Mouse (Mus musculus) hindbrain, embryonic 14.5 days (tissue): ENCODE results near the gene Usp50. TPM values are rescaled to one million over a fixed set of nuclear protein-coding genes. Genes with fewer than 3 reads are reported as not detected.

Experiments
- ATAC-seq: fragments of 200-750 bp; cut with Nextera tagmentation; 2 replicates; pipeline ENCODE4 v1.8.0; 2017; ENCODE audit warnings: moderate number of reproducible peaks, mild to moderate bottlenecking, moderate TSS enrichment, moderate library complexity; ENCODE audit not compliant: low FRiP score
- DNase-seq: peaks from one replicate; pipeline ENCODE4 v3.0.0-alpha.2; 2015; ENCODE audit warnings: low spot score
- H3K27ac ChIP-seq: fragments of 300-500 bp; sonication (generic); 2 replicates; pipeline ENCODE4 v1.5.1; 2014; ENCODE audit warnings: mild to moderate bottlenecking, moderate library complexity
- H3K27me3 ChIP-seq: fragments of 300-500 bp; sonication (generic); 2 replicates; pipeline ENCODE4 v1.6.1; 2014; ENCODE audit warnings: mild to moderate bottlenecking, low read length, mixed read lengths; ENCODE audit not compliant: control insufficient read depth, insufficient read depth
- H3K36me3 ChIP-seq: fragments of 300-500 bp; sonication (generic); replicated peaks from 2 replicates; pipeline ENCODE4 v1.6.1; 2014; ENCODE audit not compliant: control insufficient read depth, insufficient read depth
- H3K4me1 ChIP-seq: fragments of 300-500 bp; sonication (generic); replicated peaks from 2 replicates; pipeline ENCODE4 v1.6.1; 2014; ENCODE audit warnings: antibody characterized with exemption, low read length, mixed read lengths; ENCODE audit not compliant: control insufficient read depth, insufficient read depth
- H3K4me2 ChIP-seq: fragments of 300-500 bp; sonication (generic); replicated peaks from 2 replicates; pipeline ENCODE4 v1.6.1; 2014; ENCODE audit warnings: mild to moderate bottlenecking, moderate library complexity
- H3K4me3 ChIP-seq: fragments of 300-500 bp; sonication (generic); replicated peaks from 2 replicates; pipeline ENCODE4 v1.5.1; 2014; ENCODE audit warnings: mild to moderate bottlenecking, low read length
- H3K9ac ChIP-seq: fragments of 300-500 bp; sonication (generic); 2 replicates; pipeline ENCODE4 v1.6.1; 2014
- H3K9me3 ChIP-seq: fragments of 300-500 bp; sonication (generic); 2 replicates; pipeline ENCODE4 v1.6.1; 2016; ENCODE audit warnings: low read length; ENCODE audit not compliant: control insufficient read depth
- WGBS: fragments of 180-500 bp; shearing (Covaris S2); extraction: QIAGEN DNeasy Blood & Tissue Kit; methylation state at CpG from one replicate; pipeline ENCODE4 v1.1.7; 2014; 5-methylcytosine and 5-hydroxymethylcytosine counted together
- polyA plus RNA-seq: library from polyadenylated mRNA; unstranded; fragments of >200 nt; fragmentation: Nextera tagmentation; extraction: Ambion mirVana; gene quantifications from 2 replicates; pipeline ENCODE4 v1.2.1, GENCODE M21; 2014

Gene Usp50
- polyA plus RNA-seq = 2.3 and 3.8 TPM in 2 replicates

- Histone ChIP-seq H3K4me3 (no peak within 1 kb of the TSS), H3K27me3 (no peaks in the 10 kb centered on the region), H3K4me2 (no peak within 1 kb of the TSS), H3K36me3 (no peaks in the 10 kb centered on the region), H3K9me3 (no peaks in the 10 kb centered on the region), H3K4me1 (no peaks in the 10 kb centered on the region), H3K9ac (no peak within 1 kb of the TSS), H3K27ac (no peak within 1 kb of the TSS)
- ATAC-seq (no peak), DNase-seq (no peak)
- 57% methylated on average over 4 of the region's 4 CpGs for WGBS
Measured at GRCm38 (mm10) chr2:126783370-126783769, at the start of gene Usp50. Gene Usp50, minus strand, starts transcription at chr2:126783470.

- H3K27me3 ChIP-seq = no peaks in the 10 kb centered on the region
- ATAC-seq (no peak), DNase-seq (no peak)
- H3K4me2 ChIP-seq = no peak overlapping the region
- H3K27ac ChIP-seq = no peak overlapping the region
- no peaks in the 10 kb centered on the region for H3K4me1 ChIP-seq
- H3K4me3 ChIP-seq = no peak overlapping the region
- H3K36me3 ChIP-seq = peaks cover 78% of the 10 kb centered on the region
- no peak overlapping the region for H3K9ac ChIP-seq
- no peaks in the 10 kb centered on the region for H3K9me3 ChIP-seq
- WGBS = 85% methylated on average over 2 of the region's 2 CpGs
Measured at GRCm38 (mm10) chr2:126817414-126817813, 34.1 kb upstream of the Usp50 start.

- Histone ChIP-seq H3K27me3 (no peaks in the 10 kb centered on the region), H3K4me1 (no peaks in the 10 kb centered on the region), H3K27ac (no peak overlapping the region), H3K4me3 (no peak overlapping the region), H3K9ac (no peak overlapping the region), H3K36me3 (peaks cover 82% of the 10 kb centered on the region), H3K4me2 (no peak overlapping the region), H3K9me3 (no peaks in the 10 kb centered on the region)
- WGBS = 96% methylated on average over 4 of the region's 4 CpGs
- ATAC-seq (no peak), DNase-seq (no peak)
Measured at GRCm38 (mm10) chr2:126816644-126817347, 33.5 kb upstream of the Usp50 start.

GRCm38 (mm10) chr2:126815822-126816221, 32.6 kb upstream of the Usp50 start:
- Histone ChIP-seq H3K9me3 (no peaks in the 10 kb centered on the region), H3K4me3 (no peak overlapping the region), H3K4me2 (no peak overlapping the region), H3K36me3 (peaks cover 83% of the 10 kb centered on the region), H3K9ac (no peak overlapping the region), H3K27me3 (no peaks in the 10 kb centered on the region), H3K4me1 (no peaks in the 10 kb centered on the region), H3K27ac (no peak overlapping the region)
- ATAC-seq (no peak), DNase-seq (no peak)
- WGBS = 32% methylated on average over 1 of the region's 1 CpGs

- no peaks in the 10 kb centered on the region for H3K27me3 ChIP-seq
- ATAC-seq (no peak), DNase-seq (no peak)
- H3K9me3 ChIP-seq = no peaks in the 10 kb centered on the region
- peaks cover 79% of the 10 kb centered on the region for H3K36me3 ChIP-seq
- H3K4me2 ChIP-seq = no peak overlapping the region
- no peak overlapping the region for H3K27ac ChIP-seq
- H3K4me1 ChIP-seq = no peaks in the 10 kb centered on the region
- no peak overlapping the region for H3K4me3 ChIP-seq
- WGBS = 96% methylated on average over 3 of the region's 3 CpGs
- H3K9ac ChIP-seq = no peak overlapping the region
Measured at GRCm38 (mm10) chr2:126801980-126802379, 18.7 kb upstream of the Usp50 start.

- Histone ChIP-seq H3K4me2 (no peak overlapping the region), H3K9me3 (no peaks in the 10 kb centered on the region), H3K27ac (no peak overlapping the region), H3K27me3 (no peaks in the 10 kb centered on the region), H3K4me3 (no peak overlapping the region), H3K9ac (no peak overlapping the region), H3K4me1 (no peaks in the 10 kb centered on the region), H3K36me3 (peaks cover 80% of the 10 kb centered on the region)
- ATAC-seq (no peak), DNase-seq (no peak)
- WGBS = 86% methylated on average over 5 of the region's 5 CpGs
Measured at GRCm38 (mm10) chr2:126798455-126798854, 15.2 kb upstream of the Usp50 start.

GRCm38 (mm10) chr2:126795708-126796107, 12.4 kb upstream of the Usp50 start:
- 94% methylated on average over 3 of the region's 3 CpGs for WGBS
- Histone ChIP-seq H3K4me1 (no peaks in the 10 kb centered on the region), H3K27ac (no peak overlapping the region), H3K27me3 (no peaks in the 10 kb centered on the region), H3K9me3 (no peaks in the 10 kb centered on the region), H3K36me3 (peaks cover 86% of the 10 kb centered on the region), H3K9ac (no peak overlapping the region), H3K4me3 (no peak overlapping the region), H3K4me2 (no peak overlapping the region)
- no peak for ATAC-seq
- no peak for DNase-seq

DNA sequence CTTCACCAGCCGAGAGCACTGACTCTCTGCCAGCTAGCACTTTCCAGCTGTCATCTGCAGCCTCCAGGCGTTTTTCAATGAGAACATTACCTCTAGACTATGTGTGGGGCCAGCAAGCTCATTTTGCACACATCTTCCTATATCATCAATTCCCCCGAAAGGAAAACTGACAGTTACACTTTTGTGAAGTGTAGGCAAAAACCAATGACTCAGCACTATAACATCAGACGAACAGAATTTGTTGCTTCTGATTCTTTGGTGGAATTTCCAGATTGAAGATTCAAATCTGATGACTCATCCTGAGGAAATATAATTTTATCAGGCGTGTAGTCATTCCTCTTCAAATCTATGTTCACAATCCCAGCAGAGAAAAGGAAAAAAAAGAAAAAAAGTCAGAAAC, 9.3 kb upstream of the Usp50 start:
- no peak overlapping the region for H3K27ac ChIP-seq
- 80% methylated on average over 5 of the region's 5 CpGs for WGBS
- H3K4me3 ChIP-seq = no peak overlapping the region
- H3K9me3 ChIP-seq = no peaks in the 10 kb centered on the region
- ATAC-seq = no peak
- no peaks in the 10 kb centered on the region for H3K4me1 ChIP-seq
- H3K27me3 ChIP-seq = no peaks in the 10 kb centered on the region
- no peak for DNase-seq
- no peak overlapping the region for H3K4me2 ChIP-seq
- peaks cover 72% of the 10 kb centered on the region for H3K36me3 ChIP-seq
- H3K9ac ChIP-seq = no peak overlapping the region

DNA sequence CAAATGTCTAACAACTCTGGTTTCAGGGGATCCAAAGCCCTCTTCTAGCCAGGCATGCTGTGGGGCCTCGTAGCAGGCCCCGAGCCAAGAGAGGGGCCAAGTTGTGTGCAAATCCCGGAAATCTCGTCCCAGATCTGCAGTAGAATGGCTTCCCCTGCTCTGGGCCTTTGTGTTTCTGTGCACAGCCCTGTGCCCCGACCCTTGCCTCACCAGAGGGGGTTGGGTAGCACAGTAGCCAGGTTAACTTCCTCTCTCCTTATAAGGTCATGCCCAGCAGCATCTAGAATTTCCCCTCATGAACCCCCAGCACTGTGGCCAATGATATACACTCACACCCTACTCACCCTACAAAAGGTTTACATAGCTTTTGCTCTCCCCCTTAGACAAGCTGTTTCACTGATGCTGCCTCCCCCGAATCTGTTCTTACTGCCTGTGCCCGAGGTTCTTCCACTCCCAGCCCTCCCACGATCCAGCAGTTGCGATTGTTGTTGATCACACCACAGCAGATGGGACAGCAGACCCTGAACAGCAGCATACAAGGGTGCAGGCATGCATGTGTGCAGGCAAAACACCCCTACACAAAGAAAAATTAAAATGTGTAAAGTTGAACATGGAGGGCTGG, 4.6 kb upstream of the Usp50 start:
- H3K4me1 ChIP-seq = no peaks in the 10 kb centered on the region
- H3K27me3 ChIP-seq = no peaks in the 10 kb centered on the region
- no peak overlapping the region for H3K27ac ChIP-seq
- no peak for DNase-seq
- no peak overlapping the region for H3K4me2 ChIP-seq
- H3K36me3 ChIP-seq = peaks cover 28% of the 10 kb centered on the region
- H3K9me3 ChIP-seq = no peaks in the 10 kb centered on the region
- no peak overlapping the region for H3K9ac ChIP-seq
- ATAC-seq = no peak
- H3K4me3 ChIP-seq = no peak overlapping the region
- WGBS = 58% methylated on average over 9 of the region's 9 CpGs
